Mouse (Mus musculus): ENCODE measurements around the gene Soga1. TPM values are rescaled to one million over a fixed set of nuclear protein-coding genes. Genes with fewer than 3 reads are reported as not detected.

The Soga1 gene
- polyA plus RNA-seq, 1 experiment, result 4.6 TPM

GRCm38 (mm10) chr2:157010121-157010520 lies 68.9 kb downstream of the Soga1 start:
- peaks cover 23% of the 10 kb centered on the region for H3K4me1 ChIP-seq (ENCODE audit: control insufficient read depth, insufficient read depth, insufficient read length, low read length)
- TF ChIP-seq CTCF (IDR thresholded peaks at IDR 0.05; ENCODE audit: extremely low read depth, insufficient read length, insufficient replicate concordance, low read depth, low read length), result no peak
- TF ChIP-seq POLR2A (IDR thresholded peaks at IDR 0.05; ENCODE audit: low read depth, low read length), result no peak
- no peak overlapping the region for H3K4me3 ChIP-seq (ENCODE audit: low read depth, low read length)
- H3K27ac ChIP-seq (ENCODE audit: insufficient read depth, low read depth, low read length), result no peak overlapping the region
- no peaks in the 10 kb centered on the region for H3K36me3 ChIP-seq (ENCODE audit: control insufficient read depth, insufficient read depth, low read length)
- no peaks in the 10 kb centered on the region for H3K27me3 ChIP-seq (ENCODE audit: control insufficient read depth, insufficient read depth, low read length)

- H3K36me3 ChIP-seq (ENCODE audit: control insufficient read depth, insufficient read depth, low read length), result no peaks in the 10 kb centered on the region
- peaks cover 23% of the 10 kb centered on the region for H3K4me1 ChIP-seq (ENCODE audit: control insufficient read depth, insufficient read depth, insufficient read length, low read length)
- no peak for TF ChIP-seq POLR2A (IDR thresholded peaks at IDR 0.05; ENCODE audit: low read depth, low read length)
- TF ChIP-seq CTCF (IDR thresholded peaks at IDR 0.05; ENCODE audit: extremely low read depth, insufficient read length, insufficient replicate concordance, low read depth, low read length), result no peak
- H3K27ac ChIP-seq (ENCODE audit: insufficient read depth, low read depth, low read length), result no peak overlapping the region
- no peaks in the 10 kb centered on the region for H3K27me3 ChIP-seq (ENCODE audit: control insufficient read depth, insufficient read depth, low read length)
- no peak overlapping the region for H3K4me3 ChIP-seq (ENCODE audit: low read depth, low read length)
These were observed 70.5 kb downstream of the Soga1 start for GRCm38 (mm10) chr2:157008509-157008908.

GRCm38 (mm10) chr2:157007234-157007596 lies 71.8 kb downstream of the Soga1 start:
- TF ChIP-seq POLR2A (IDR thresholded peaks at IDR 0.05; ENCODE audit: low read depth, low read length) (no peak), CTCF (IDR thresholded peaks at IDR 0.05; ENCODE audit: extremely low read depth, insufficient read length, insufficient replicate concordance, low read depth, low read length) (no peak)
- Histone ChIP-seq H3K27me3 (ENCODE audit: control insufficient read depth, insufficient read depth, low read length) (no peaks in the 10 kb centered on the region), H3K36me3 (ENCODE audit: control insufficient read depth, insufficient read depth, low read length) (no peaks in the 10 kb centered on the region), H3K4me3 (ENCODE audit: low read depth, low read length) (peak overlapping the region; percentile 71), H3K4me1 (ENCODE audit: control insufficient read depth, insufficient read depth, insufficient read length, low read length) (peaks cover 17% of the 10 kb centered on the region), H3K27ac (ENCODE audit: insufficient read depth, low read depth, low read length) (peak overlapping the region; percentile 64)
- WGBS, result 9% methylated on average over 5 of the region's 5 CpGs

- H3K27ac ChIP-seq (ENCODE audit: insufficient read depth, low read depth, low read length), result peak within 1 kb of the TSS; percentile 64
- WGBS, result under 1% methylated on average over 56 of the region's 56 CpGs
- peaks cover 13% of the 10 kb centered on the region for H3K4me1 ChIP-seq (ENCODE audit: control insufficient read depth, insufficient read depth, insufficient read length, low read length)
- H3K36me3 ChIP-seq (ENCODE audit: control insufficient read depth, insufficient read depth, low read length), result no peaks in the 10 kb centered on the region
- H3K27me3 ChIP-seq (ENCODE audit: control insufficient read depth, insufficient read depth, low read length), result no peaks in the 10 kb centered on the region
- TF ChIP-seq POLR2A (IDR thresholded peaks at IDR 0.05; ENCODE audit: low read depth, low read length) (no peak), CTCF (IDR thresholded peaks at IDR 0.05; ENCODE audit: extremely low read depth, insufficient read length, insufficient replicate concordance, low read depth, low read length) (no peak)
- peak within 1 kb of the TSS; percentile 71 for H3K4me3 ChIP-seq (ENCODE audit: low read depth, low read length)
These were observed 72.4 kb downstream of the Soga1 start, which contains the start of gene Dsn1 for GRCm38 (mm10) chr2:157006511-157007233. Dsn1 (minus strand) TSS chr2:157007154.

- peaks cover 3% of the 10 kb centered on the region; the same call in 1 of the 2 replicates for H3K36me3 ChIP-seq (ENCODE audit: control insufficient read depth, insufficient read depth, low read length)
- TF ChIP-seq CTCF (IDR thresholded peaks at IDR 0.05; ENCODE audit: extremely low read depth, insufficient read length, insufficient replicate concordance, low read depth, low read length) (no peak), POLR2A (IDR thresholded peaks at IDR 0.05; ENCODE audit: low read depth, low read length) (no peak)
- H3K4me1 ChIP-seq (ENCODE audit: control insufficient read depth, insufficient read depth, insufficient read length, low read length), result peaks cover 1% of the 10 kb centered on the region
- 40% methylated on average over 4 of the region's 4 CpGs for WGBS
- no peak overlapping the region for H3K27ac ChIP-seq (ENCODE audit: insufficient read depth, low read depth, low read length)
- no peak overlapping the region for H3K4me3 ChIP-seq (ENCODE audit: low read depth, low read length)
- no peaks in the 10 kb centered on the region for H3K27me3 ChIP-seq (ENCODE audit: control insufficient read depth, insufficient read depth, low read length)
These were observed 76.7 kb downstream of the Soga1 start for GRCm38 (mm10) chr2:157002321-157002720.

DNA sequence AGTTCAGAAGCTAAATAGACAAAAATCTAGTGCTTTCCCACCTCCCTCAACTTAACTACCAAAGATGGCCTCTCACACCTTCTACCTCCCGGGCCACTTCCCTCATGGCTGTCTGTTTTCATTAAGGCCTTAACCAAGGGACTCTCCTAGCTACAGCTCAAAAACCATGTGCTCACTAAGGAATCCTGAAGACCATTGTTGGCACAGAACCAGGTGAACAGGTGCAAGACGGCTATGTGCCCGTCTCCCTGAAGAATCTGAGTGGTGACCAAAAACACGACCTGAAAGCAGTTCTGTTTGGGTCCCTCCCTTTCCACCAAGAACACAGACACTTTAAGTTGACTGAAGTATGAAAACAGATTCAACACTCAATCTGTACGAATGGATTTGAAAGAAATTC lies 80.8 kb downstream of the Soga1 start:
- Histone ChIP-seq H3K27me3 (ENCODE audit: control insufficient read depth, insufficient read depth, low read length) (no peaks in the 10 kb centered on the region), H3K36me3 (ENCODE audit: control insufficient read depth, insufficient read depth, low read length) (peaks cover 12% of the 10 kb centered on the region; the same call in 1 of the 2 replicates), H3K27ac (ENCODE audit: insufficient read depth, low read depth, low read length) (no peak overlapping the region), H3K4me3 (ENCODE audit: low read depth, low read length) (no peak overlapping the region), H3K4me1 (ENCODE audit: control insufficient read depth, insufficient read depth, insufficient read length, low read length) (no peaks in the 10 kb centered on the region)
- WGBS, result 74% methylated on average over 5 of the region's 5 CpGs
- TF ChIP-seq POLR2A (IDR thresholded peaks at IDR 0.05; ENCODE audit: low read depth, low read length) (no peak), CTCF (IDR thresholded peaks at IDR 0.05; ENCODE audit: extremely low read depth, insufficient read length, insufficient replicate concordance, low read depth, low read length) (no peak)

DNA sequence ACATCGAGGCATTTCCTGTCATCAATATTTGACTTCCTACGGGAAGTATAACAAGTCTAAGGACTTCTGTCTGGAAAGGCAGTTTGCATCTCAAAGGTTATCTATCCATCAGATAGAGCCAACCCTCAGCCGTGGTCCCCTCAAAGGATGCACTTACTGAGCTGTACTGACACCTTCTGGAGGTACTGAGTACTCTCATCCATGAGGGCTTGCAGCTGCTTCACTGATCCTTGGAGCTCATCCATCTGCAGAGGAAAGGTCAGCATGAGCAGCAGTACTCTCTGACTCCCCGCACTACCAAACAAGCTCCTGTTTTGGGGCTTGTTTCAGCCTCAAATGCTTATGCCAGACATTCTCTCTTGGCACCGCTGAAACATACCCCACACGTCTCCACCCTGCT lies 82.5 kb downstream of the Soga1 start:
- 57% methylated on average over 6 of the region's 6 CpGs for WGBS
- Histone ChIP-seq H3K27me3 (ENCODE audit: control insufficient read depth, insufficient read depth, low read length) (no peaks in the 10 kb centered on the region), H3K4me1 (ENCODE audit: control insufficient read depth, insufficient read depth, insufficient read length, low read length) (no peaks in the 10 kb centered on the region), H3K4me3 (ENCODE audit: low read depth, low read length) (no peak overlapping the region), H3K36me3 (ENCODE audit: control insufficient read depth, insufficient read depth, low read length) (peaks cover 12% of the 10 kb centered on the region; the same call in 1 of the 2 replicates), H3K27ac (ENCODE audit: insufficient read depth, low read depth, low read length) (no peak overlapping the region)
- TF ChIP-seq CTCF (IDR thresholded peaks at IDR 0.05; ENCODE audit: extremely low read depth, insufficient read length, insufficient replicate concordance, low read depth, low read length), result peak; percentile 34; the same call in 1 of the 2 replicates
- no peak for TF ChIP-seq POLR2A (IDR thresholded peaks at IDR 0.05; ENCODE audit: low read depth, low read length)

All from small intestine, adult 2 months (tissue).